Mouse (Mus musculus) intestine, postnatal 0 days (tissue): ENCODE data around the gene Psmb5. TPM values are rescaled to one million over a fixed set of nuclear protein-coding genes. Genes with fewer than 3 reads are reported as not detected.
"Not testable (repeated sequence)": the region's sequence is repeated elsewhere in the genome, so short reads cannot be mapped to it uniquely, and the experiment has no call there.

ENCODE experiments used
- ATAC-seq: fragments of 200-750 bp; cut with Nextera tagmentation; 2 replicates; pipeline ENCODE4 v1.8.0; 2017; ENCODE audit warnings: mild to moderate bottlenecking, moderate TSS enrichment, moderate library complexity
- H3K27ac ChIP-seq: fragments of 300-500 bp; sonication (generic); 2 replicates; pipeline ENCODE4 v1.5.1; 2014; ENCODE audit warnings: mild to moderate bottlenecking, low read depth, low read length, moderate library complexity
- H3K27me3 ChIP-seq: fragments of 300-500 bp; sonication (generic); replicated peaks from 2 replicates; pipeline ENCODE4 v1.6.1; 2014; ENCODE audit warnings: low read length, mixed read lengths; ENCODE audit not compliant: control insufficient read depth, insufficient read depth
- H3K36me3 ChIP-seq: fragments of 300-500 bp; sonication (generic); 2 replicates; pipeline ENCODE4 v1.6.1; 2014; ENCODE audit warnings: mild to moderate bottlenecking, moderate library complexity; ENCODE audit not compliant: control insufficient read depth, insufficient read depth
- H3K4me1 ChIP-seq: fragments of 300-500 bp; sonication (generic); replicated peaks from 2 replicates; pipeline ENCODE4 v1.6.1; 2014; ENCODE audit warnings: antibody characterized with exemption, low read length, mixed read lengths; ENCODE audit not compliant: control insufficient read depth, insufficient read depth
- H3K4me2 ChIP-seq: fragments of 300-500 bp; sonication (generic); replicated peaks from 2 replicates; pipeline ENCODE4 v1.6.1; 2014; ENCODE audit warnings: low read depth, mild to moderate bottlenecking, moderate library complexity
- H3K4me3 ChIP-seq: fragments of 300-500 bp; sonication (generic); 2 replicates; pipeline ENCODE4 v1.5.1; 2014; ENCODE audit warnings: low read depth, low read length
- H3K9ac ChIP-seq: fragments of 300-500 bp; sonication (generic); 2 replicates; pipeline ENCODE4 v1.6.1; 2014; ENCODE audit warnings: mild to moderate bottlenecking, low read depth, low read length
- H3K9me3 ChIP-seq: fragments of 300-500 bp; sonication (generic); 2 replicates; pipeline ENCODE4 v1.6.1; 2016; ENCODE audit warnings: mixed run types; ENCODE audit not compliant: control insufficient read depth
- CTCF ChIP-seq: sonication (generic); IDR thresholded peaks from 2 replicates; pipeline ENCODE4 v1.5.1; 2016; ENCODE audit warnings: low read depth, mild to moderate bottlenecking, control low read depth, antibody characterized with exemption, moderate library complexity
- WGBS: fragments of 180-500 bp; shearing (Covaris S2); extraction: QIAGEN DNeasy Blood & Tissue Kit; methylation state at CpG from one replicate; pipeline ENCODE4 v1.1.7; 2014; 5-methylcytosine and 5-hydroxymethylcytosine counted together
- polyA plus RNA-seq: library from polyadenylated mRNA; unstranded; fragments of >200 nt; fragmentation: Nextera tagmentation; extraction: Ambion mirVana; gene quantifications from 2 replicates; pipeline ENCODE4 v1.2.1, GENCODE M21; 2015

Psmb5 gene
- polyA plus RNA-seq, 1 experiment from 2014 or later, result 274 TPM

GRCm38 (mm10) chr14:54624976-54625375 is 7.2 kb upstream of the Psmb5 start:
- H3K27ac ChIP-seq, result no peak overlapping the region
- 72% methylated on average over 10 of the region's 10 CpGs for WGBS
- H3K4me3 ChIP-seq, result no peak overlapping the region
- TF ChIP-seq CTCF, result no peak
- H3K27me3 ChIP-seq, result no peaks in the 10 kb centered on the region
- no peak overlapping the region for H3K9ac ChIP-seq
- H3K4me1 ChIP-seq, result no peaks in the 10 kb centered on the region
- H3K4me2 ChIP-seq, result no peak overlapping the region
- no peaks in the 10 kb centered on the region for H3K9me3 ChIP-seq
- no peaks in the 10 kb centered on the region for H3K36me3 ChIP-seq
- no peak for ATAC-seq

- Histone ChIP-seq H3K4me2 (no peak overlapping the region), H3K4me1 (no peaks in the 10 kb centered on the region), H3K9ac (no peak overlapping the region), H3K9me3 (no peaks in the 10 kb centered on the region), H3K27ac (no peak overlapping the region), H3K4me3 (no peak overlapping the region), H3K27me3 (no peaks in the 10 kb centered on the region), H3K36me3 (no peaks in the 10 kb centered on the region)
- no peak for TF ChIP-seq CTCF
- no peak for ATAC-seq
- WGBS, result 76% methylated on average over 6 of the region's 6 CpGs
Measured at GRCm38 (mm10) chr14:54623334-54623733, 5.5 kb upstream of the Psmb5 start.

- Histone ChIP-seq H3K27me3 (no peaks in the 10 kb centered on the region), H3K9ac (no peak within 1 kb of the TSS), H3K4me2 (no peak within 1 kb of the TSS), H3K4me1 (no peaks in the 10 kb centered on the region), H3K36me3 (0 out of 2 replicates have a peak, but pooled peaks cover 4% of the 10 kb centered on the region), H3K9me3 (no peaks in the 10 kb centered on the region), H3K4me3 (no peak within 1 kb of the TSS), H3K27ac (no peak within 1 kb of the TSS)
- 84% methylated on average over 1 of the region's 1 CpGs for WGBS
- TF ChIP-seq CTCF, result no peak
- ATAC-seq, result no peak
Measured at GRCm38 (mm10) chr14:54621133-54621532, 3.3 kb upstream of the Psmb5 start, which contains the start of gene Psmb11. Gene Psmb11, plus strand, starts transcription at chr14:54621433.

GRCm38 (mm10) chr14:54617152-54617896 is 498 bp downstream of the Psmb5 start:
- peak overlapping the region; percentile 84 for H3K4me2 ChIP-seq
- WGBS, result under 1% methylated on average over 38 of the region's 38 CpGs
- peak overlapping the region; percentile 80 for H3K4me3 ChIP-seq
- TF ChIP-seq CTCF, result peak; percentile 50
- H3K9me3 ChIP-seq, result no peaks in the 10 kb centered on the region
- H3K27me3 ChIP-seq, result no peaks in the 10 kb centered on the region
- peak overlapping the region; percentile 76 for H3K9ac ChIP-seq
- H3K4me1 ChIP-seq, result no peaks in the 10 kb centered on the region
- ATAC-seq, result peak; percentile 32
- peak overlapping the region; percentile 41; the same call in 1 of the 2 replicates for H3K27ac ChIP-seq
- peaks cover 22% of the 10 kb centered on the region for H3K36me3 ChIP-seq

- no peak overlapping the region for H3K4me2 ChIP-seq
- WGBS, result 89% methylated on average over 16 of the region's 16 CpGs
- peaks cover 30% of the 10 kb centered on the region for H3K36me3 ChIP-seq
- TF ChIP-seq CTCF, result no peak
- no peak overlapping the region for H3K27ac ChIP-seq
- H3K4me3 ChIP-seq, result no peak overlapping the region
- H3K4me1 ChIP-seq, result no peaks in the 10 kb centered on the region
- H3K9me3 ChIP-seq, result no peaks in the 10 kb centered on the region
- H3K27me3 ChIP-seq, result no peaks in the 10 kb centered on the region
- no peak overlapping the region for H3K9ac ChIP-seq
- ATAC-seq, result no peak
Measured at GRCm38 (mm10) chr14:54616226-54616825, 1.5 kb downstream of the Psmb5 start.

- 88% methylated on average over 16 of the region's 16 CpGs for WGBS
- H3K36me3 ChIP-seq, result peaks cover 30% of the 10 kb centered on the region
Measured at GRCm38 (mm10) chr14:54614130-54614529, 3.7 kb downstream of the Psmb5 start.

More at GRCm38 (mm10) chr14:54614130-54614529, 3.7 kb downstream of the Psmb5 start:
- not testable (repeated sequence) for ATAC-seq, H3K4me1 ChIP-seq, H3K9ac ChIP-seq, H3K9me3 ChIP-seq, H3K27ac ChIP-seq, H3K27me3 ChIP-seq, H3K4me3 ChIP-seq, H3K4me2 ChIP-seq
